In the genomic region with DNA sequence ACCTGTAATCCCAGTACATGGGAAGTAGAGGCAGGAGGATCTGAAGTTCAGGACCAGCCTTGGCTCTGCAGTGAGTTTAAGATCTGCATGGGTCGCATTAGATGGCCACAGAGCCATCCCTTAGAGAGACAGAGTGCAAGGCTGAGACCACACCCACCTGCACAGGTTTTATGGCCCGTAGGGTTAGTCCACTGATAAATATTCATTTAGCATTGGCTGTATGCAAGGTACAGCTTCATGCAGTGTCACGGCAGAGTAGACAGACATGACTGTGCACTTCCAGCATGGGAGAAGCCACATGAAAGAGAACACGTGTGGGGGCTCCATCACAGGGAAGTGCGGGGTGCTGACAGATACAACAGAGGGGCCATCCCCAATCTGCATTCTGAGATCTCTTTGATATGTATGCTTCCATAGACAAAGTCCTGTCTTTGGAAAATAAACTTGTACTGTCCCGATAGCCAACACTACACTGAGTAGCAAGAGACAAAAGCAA, we compare ENCODE assay signal across 16 mouse cellular contexts. TPM values are rescaled to one million over a fixed set of nuclear protein-coding genes. Genes with fewer than 3 reads are reported as not detected.
"Had no signal": no experiment of that assay in that cellular context is flagged by ENCODE, and none has a peak within 500 bp of the region (broad histone marks: within the 10 kb centered on the region; RNA-seq: fewer than 3 reads in every experiment).

No protein-coding gene starts in this region.

- H3K27ac ChIP-seq: limb, embryonic 15.5 days; liver, embryonic 12.5 days; midbrain, embryonic 10.5 days; neural tube, embryonic 15.5 days had no signal

- H3K4me1 ChIP-seq: liver, embryonic 12.5 days; neural tube, embryonic 15.5 days had no signal

- H3K4me2 ChIP-seq: limb, embryonic 15.5 days; liver, embryonic 12.5 days; lung, embryonic 14.5 days; neural tube, embryonic 15.5 days had no signal

- H3K9ac ChIP-seq: limb, embryonic 15.5 days; liver, embryonic 12.5 days; lung, embryonic 14.5 days; neural tube, embryonic 15.5 days had no signal

- H3K27me3 ChIP-seq: limb, embryonic 15.5 days; liver, embryonic 12.5 days; neural tube, embryonic 15.5 days had no signal

- H3K9me3 ChIP-seq: limb, embryonic 15.5 days; liver, embryonic 12.5 days; midbrain, embryonic 10.5 days; neural tube, embryonic 15.5 days had no signal

- H3K4me3 ChIP-seq: limb, embryonic 15.5 days; liver, embryonic 12.5 days; midbrain, embryonic 10.5 days; myocyte; neural tube, embryonic 15.5 days had no signal

- DNase-seq: kidney, adult 8-10 months; kidney, postnatal 36 days; layer of hippocampus, adult 9-11 months; layer of hippocampus, postnatal 36 days; lung, embryonic 14.5 days; lung, postnatal 10 days; lung, postnatal 4 days; right cerebral cortex, adult 18-20 months; right cerebral cortex, postnatal 25 days had no signal

- H3K36me3 ChIP-seq: limb, embryonic 15.5 days; liver, embryonic 12.5 days; midbrain, embryonic 10.5 days; neural tube, embryonic 15.5 days had no signal

- ATAC-seq: liver, embryonic 12.5 days had no signal

RNA-seq across cellular contexts. Expression of a gene that starts 21.5 kb away (rescaled TPM):
- total RNA-seq: layer of hippocampus, adult 18-20 months; megakaryocyte, adult 5-6 weeks had no signal
